Mouse (Mus musculus) thymus, postnatal 25 days (tissue): ENCODE results near the gene Ptms.
A peak's percentile ranks its signal among the peaks of the same experiment; 100 is the strongest.
"Not testable (repeated sequence)": the region's sequence is repeated elsewhere in the genome, so short reads cannot be mapped to it uniquely, and the experiment has no call there.

ENCODE experiments used
- DNase-seq: peaks from one replicate; pipeline ENCODE4 v3.0.0; 2022

Gene Ptms

GRCm38 (mm10) chr6:124904161-124904981, 15.5 kb downstream of the Ptms start:
- peak; percentile 73 for DNase-seq

GRCm38 (mm10) chr6:124903580-124904151, 16.2 kb downstream of the Ptms start:
- DNase-seq = peak; percentile 99

GRCm38 (mm10) chr6:124901851-124902250, 18.1 kb downstream of the Ptms start:
- peak; percentile 45 for DNase-seq

- peak; percentile 71 for DNase-seq
Measured at GRCm38 (mm10) chr6:124900801-124901480, 19.0 kb downstream of the Ptms start.

- peak; percentile 88 for DNase-seq
Measured at GRCm38 (mm10) chr6:124900056-124900800, 19.7 kb downstream of the Ptms start.

GRCm38 (mm10) chr6:124898359-124898758, 21.5 kb downstream of the Ptms start:
- peak; percentile 59 for DNase-seq

GRCm38 (mm10) chr6:124894113-124894512, 25.8 kb downstream of the Ptms start:
- not testable (repeated sequence) for DNase-seq

GRCm38 (mm10) chr6:124890997-124891396, 28.9 kb downstream of the Ptms start:
- DNase-seq = no peak

- peak; percentile 53 for DNase-seq
Measured at GRCm38 (mm10) chr6:124888555-124889125, 31.3 kb downstream of the Ptms start.

- peak; percentile 65 for DNase-seq
Measured at GRCm38 (mm10) chr6:124887986-124888385, 31.9 kb downstream of the Ptms start, which contains the start of gene Cd4. Gene Cd4 (minus strand): TSS chr6:124888221.

- peak; percentile 72 for DNase-seq
Measured at GRCm38 (mm10) chr6:124885956-124886381, 33.9 kb downstream of the Ptms start.

GRCm38 (mm10) chr6:124884714-124885500, 35.0 kb downstream of the Ptms start:
- DNase-seq = peak; percentile 78

- no peak for DNase-seq
Measured at GRCm38 (mm10) chr6:124883351-124883750, 36.6 kb downstream of the Ptms start.

- DNase-seq = no peak
Measured at GRCm38 (mm10) chr6:124881821-124882220, 38.1 kb downstream of the Ptms start.

GRCm38 (mm10) chr6:124879390-124879789, 40.5 kb downstream of the Ptms start:
- peak; percentile 79 for DNase-seq

- no peak for DNase-seq
Measured at GRCm38 (mm10) chr6:124874348-124874747, 45.6 kb downstream of the Ptms start.

- DNase-seq = no peak
Measured at GRCm38 (mm10) chr6:124866560-124866959, 53.3 kb downstream of the Ptms start.

GRCm38 (mm10) chr6:124865766-124866362, 54.0 kb downstream of the Ptms start:
- DNase-seq = no peak
